Mouse (Mus musculus) spleen, postnatal 14 days (tissue): ENCODE measurements around the gene Kcnk1.

Experiments used
- DNase-seq, 2 experiments: peaks; one replicate each; pipeline ENCODE4 v3.0.0; 2021 to 2022; ENCODE audit warnings: low spot score in 2 of 2

Kcnk1 gene

GRCm38 (mm10) chr8:125995101-125995986, at the start of gene Kcnk1:
TSS of gene Kcnk1 (plus strand) at chr8:125995170.
- DNase-seq, result no peak

GRCm38 (mm10) chr8:125948696-125949308, 46.2 kb upstream of the Kcnk1 start:
- DNase-seq, result no peak

- peak in 1 of 2 experiments; percentile 56 for DNase-seq
Measured at GRCm38 (mm10) chr8:125950007-125950940, 44.7 kb upstream of the Kcnk1 start.

GRCm38 (mm10) chr8:125955671-125956070, 39.3 kb upstream of the Kcnk1 start:
- no peak for DNase-seq

GRCm38 (mm10) chr8:125956796-125957195, 38.2 kb upstream of the Kcnk1 start:
- DNase-seq, result no peak

GRCm38 (mm10) chr8:125957226-125957993, 37.6 kb upstream of the Kcnk1 start:
- DNase-seq, result no peak

- DNase-seq, result no peak
Measured at GRCm38 (mm10) chr8:125957994-125958368, 37.0 kb upstream of the Kcnk1 start.

- no peak for DNase-seq
Measured at GRCm38 (mm10) chr8:125959363-125959771, 35.6 kb upstream of the Kcnk1 start.

- no peak for DNase-seq
Measured at GRCm38 (mm10) chr8:125960037-125960436, 34.9 kb upstream of the Kcnk1 start.

- DNase-seq, result no peak
Measured at GRCm38 (mm10) chr8:125961790-125962189, 33.2 kb upstream of the Kcnk1 start.

- DNase-seq, result no peak
Measured at GRCm38 (mm10) chr8:125963807-125964211, 31.2 kb upstream of the Kcnk1 start.

GRCm38 (mm10) chr8:125971336-125971735, 23.6 kb upstream of the Kcnk1 start:
- DNase-seq, result no peak

GRCm38 (mm10) chr8:125975981-125976380, 19.0 kb upstream of the Kcnk1 start:
- no peak for DNase-seq

- no peak for DNase-seq
Measured at GRCm38 (mm10) chr8:125980826-125981225, 14.1 kb upstream of the Kcnk1 start.

GRCm38 (mm10) chr8:125983515-125983914, 11.5 kb upstream of the Kcnk1 start:
- DNase-seq, result no peak

GRCm38 (mm10) chr8:125984140-125984539, 10.8 kb upstream of the Kcnk1 start:
- DNase-seq, result no peak

- DNase-seq, result no peak
Measured at GRCm38 (mm10) chr8:125985364-125985763, 9.6 kb upstream of the Kcnk1 start.

- no peak for DNase-seq
Measured at GRCm38 (mm10) chr8:125986999-125987589, 7.9 kb upstream of the Kcnk1 start.

- no peak for DNase-seq
Measured at GRCm38 (mm10) chr8:125987996-125988395, 7.0 kb upstream of the Kcnk1 start.

- no peak for DNase-seq
Measured at GRCm38 (mm10) chr8:125993636-125994035, 1.3 kb upstream of the Kcnk1 start.
